Mouse (Mus musculus): ENCODE data around the gene Sema3b.

- TF ChIP-seq POLR2A (IDR thresholded peaks at IDR 0.05; ENCODE audit: low read depth, low read length), result no peak
- no peak for TF ChIP-seq CTCF (IDR thresholded peaks at IDR 0.05; ENCODE audit: extremely low read depth, insufficient read depth, insufficient read length, insufficient replicate concordance)
These were observed 54.0 kb downstream of the Sema3b start for GRCm38 (mm10) chr9:107555031-107555457.
